Mouse (Mus musculus) liver, embryonic 15.5 days (tissue): Measurements from ENCODE around the gene Mtmr4. TPM values are rescaled to one million over a fixed set of nuclear protein-coding genes. Genes with fewer than 3 reads are reported as not detected.

Experiments
- ATAC-seq: fragments of 200-750 bp; cut with Nextera tagmentation; 2 replicates; pipeline ENCODE4 v1.8.0; 2017; ENCODE audit warnings: moderate number of reproducible peaks, mild to moderate bottlenecking, moderate library complexity; ENCODE audit not compliant: insufficient read depth
- H3K27ac ChIP-seq: fragments of 300-500 bp; sonication (generic); replicated peaks from 2 replicates; pipeline ENCODE4 v1.5.1; 2015; ENCODE audit warnings: mild to moderate bottlenecking, inconsistent platforms
- H3K27me3 ChIP-seq: fragments of 300-500 bp; sonication (generic); 2 replicates; pipeline ENCODE4 v1.6.1; 2015; ENCODE audit warnings: mild to moderate bottlenecking, inconsistent platforms
- H3K36me3 ChIP-seq: fragments of 300-500 bp; sonication (generic); replicated peaks from 2 replicates; pipeline ENCODE4 v1.6.1; 2015; ENCODE audit warnings: moderate library complexity, mild to moderate bottlenecking, inconsistent platforms
- H3K4me1 ChIP-seq: fragments of 300-500 bp; sonication (generic); replicated peaks from 2 replicates; pipeline ENCODE4 v1.6.1; 2015; ENCODE audit warnings: inconsistent platforms
- H3K4me2 ChIP-seq: fragments of 300-500 bp; sonication (generic); 2 replicates; pipeline ENCODE4 v1.6.1; 2015; ENCODE audit warnings: moderate library complexity, mild to moderate bottlenecking, inconsistent platforms
- H3K4me3 ChIP-seq: fragments of 300-500 bp; sonication (generic); replicated peaks from 2 replicates; pipeline ENCODE4 v1.5.1; 2015; ENCODE audit warnings: mild to moderate bottlenecking, inconsistent platforms
- H3K9ac ChIP-seq: fragments of 300-500 bp; sonication (generic); 2 replicates; pipeline ENCODE4 v1.6.1; 2015; ENCODE audit warnings: moderate library complexity, mild to moderate bottlenecking, inconsistent platforms
- H3K9me3 ChIP-seq: fragments of 300-500 bp; sonication (generic); replicated peaks from 2 replicates; pipeline ENCODE4 v1.6.1; 2016; ENCODE audit warnings: inconsistent platforms
- WGBS: fragments of 180-500 bp; shearing (Covaris S2); methylation state at CpG from one replicate; pipeline ENCODE4 v1.1.7; 2015; ENCODE audit warnings: mixed read lengths; ENCODE audit not compliant: insufficient replicate concordance; 5-methylcytosine and 5-hydroxymethylcytosine counted together
- polyA plus RNA-seq: library from polyadenylated mRNA; unstranded; fragments of >200 nt; fragmentation: Nextera tagmentation; extraction: Ambion mirVana; gene quantifications from 2 replicates; pipeline ENCODE4 v1.2.1, GENCODE M21; 2015

Gene Mtmr4
- polyA plus RNA-seq, 1 experiment from 2014 or later, result 9.7 TPM

DNA sequence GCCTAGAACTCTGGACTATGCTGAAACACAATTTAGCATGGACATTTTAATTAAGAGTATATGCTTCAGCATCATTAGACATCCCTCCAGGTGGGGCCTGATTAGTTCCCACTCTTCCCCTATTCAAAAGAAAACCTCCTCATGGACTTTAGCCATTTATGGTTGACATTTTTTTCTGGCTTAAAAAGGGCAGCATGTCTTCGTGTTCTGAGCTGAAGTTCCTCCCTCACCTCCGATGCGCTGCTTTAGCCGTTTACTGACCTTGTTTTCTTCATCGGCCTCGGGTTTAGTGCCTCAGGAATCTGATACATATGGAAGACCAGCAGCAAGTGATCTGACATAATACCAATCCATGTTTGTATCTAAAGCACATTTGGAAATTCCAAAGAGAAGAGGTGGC is 72.0 kb downstream of the Mtmr4 start:
- H3K27ac ChIP-seq, result no peak overlapping the region
- H3K9ac ChIP-seq, result 0 out of 2 replicates have a peak overlapping the region, but pooled peaks have one; percentile 12
- 67% methylated on average over 6 of the region's 6 CpGs for WGBS

DNA sequence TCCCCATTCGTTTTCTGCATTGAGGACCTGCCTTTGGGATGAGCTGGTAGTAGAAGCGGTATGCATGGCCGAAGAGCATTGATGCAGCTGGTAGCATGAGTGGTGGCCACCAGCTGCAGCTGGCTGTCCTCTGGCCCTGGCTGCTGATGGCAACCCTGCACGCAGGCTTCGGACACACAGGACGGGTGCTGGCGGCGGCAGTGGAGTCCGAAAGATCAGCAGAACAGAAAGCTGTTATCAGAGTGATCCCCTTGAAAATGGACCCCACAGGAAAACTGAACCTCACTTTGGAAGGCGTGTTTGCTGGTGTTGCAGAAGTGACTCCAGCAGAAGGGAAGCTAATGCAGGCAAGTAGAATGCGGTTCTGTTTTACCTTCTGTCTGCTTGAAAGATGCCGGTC is 72.6 kb downstream of the Mtmr4 start:
- H3K4me3 ChIP-seq, result peak overlapping the region; percentile 44
- no peaks in the 10 kb centered on the region for H3K36me3 ChIP-seq
- 70% methylated on average over 12 of the region's 12 CpGs for WGBS
- no peak for ATAC-seq
- H3K4me2 ChIP-seq, result peak overlapping the region; percentile 38
- no peaks in the 10 kb centered on the region for H3K9me3 ChIP-seq
- H3K4me1 ChIP-seq, result peaks cover 12% of the 10 kb centered on the region
- H3K27ac ChIP-seq, result no peak overlapping the region
- 0 out of 2 replicates have a peak overlapping the region, but pooled peaks have one; percentile 12 for H3K9ac ChIP-seq
- peaks cover 9% of the 10 kb centered on the region; the same call in 1 of the 2 replicates for H3K27me3 ChIP-seq

More for the DNA sequence above, 72.0 kb downstream of the Mtmr4 start:
- Histone ChIP-seq H3K4me3 (peak overlapping the region; percentile 44), H3K36me3 (no peaks in the 10 kb centered on the region), H3K4me2 (peak overlapping the region; percentile 38), H3K27me3 (peaks cover 9% of the 10 kb centered on the region; the same call in 1 of the 2 replicates), H3K9me3 (no peaks in the 10 kb centered on the region), H3K4me1 (peaks cover 12% of the 10 kb centered on the region)
- no peak for ATAC-seq

DNA sequence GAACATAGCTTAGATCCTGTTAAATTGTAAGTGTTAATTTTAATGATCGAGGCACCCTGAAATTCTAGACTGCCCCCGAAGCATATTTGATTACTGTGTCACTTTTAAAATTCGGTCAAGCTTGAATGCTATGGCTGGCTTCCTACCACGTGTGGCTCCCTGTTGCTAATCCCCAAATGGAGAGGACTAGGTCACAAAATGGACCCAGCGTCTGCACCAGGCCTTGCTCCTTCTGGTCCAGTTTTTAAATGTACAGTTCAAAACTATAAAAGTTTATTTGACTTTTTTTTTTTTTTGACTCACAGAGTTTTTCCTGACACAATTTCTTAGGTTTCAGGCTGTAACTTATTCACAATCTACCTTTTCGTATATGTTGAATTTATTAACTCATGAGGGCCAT is 73.3 kb downstream of the Mtmr4 start:
- Histone ChIP-seq H3K27ac (no peak overlapping the region), H3K9ac (no peak overlapping the region), H3K27me3 (peaks cover 9% of the 10 kb centered on the region; the same call in 1 of the 2 replicates), H3K9me3 (no peaks in the 10 kb centered on the region), H3K4me1 (peaks cover 12% of the 10 kb centered on the region), H3K4me3 (peak overlapping the region; percentile 23; the same call in 1 of the 2 replicates), H3K36me3 (no peaks in the 10 kb centered on the region), H3K4me2 (no peak overlapping the region; the same call in 1 of the 2 replicates)
- WGBS, result 62% methylated on average over 6 of the region's 6 CpGs
- ATAC-seq, result no peak

DNA sequence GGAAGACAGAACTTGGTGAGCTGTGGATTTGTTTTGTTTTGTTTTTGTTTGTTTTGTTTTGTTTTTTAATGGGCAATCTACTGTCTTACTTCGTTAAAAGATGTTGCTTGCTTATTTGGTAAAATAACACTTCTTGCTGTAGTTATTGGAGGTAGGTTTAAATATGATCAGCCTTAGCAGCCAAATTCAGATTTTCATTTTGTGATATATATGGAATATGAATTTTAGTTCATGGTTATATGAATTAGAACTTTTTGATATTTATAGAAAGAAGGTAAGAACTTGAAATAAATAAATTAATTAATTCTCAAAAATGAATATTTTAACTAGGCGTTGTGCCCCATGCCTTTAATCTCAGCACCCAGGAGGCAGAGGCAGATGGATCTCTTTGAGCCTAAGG is 73.7 kb downstream of the Mtmr4 start:
- WGBS, result 64% methylated on average over 2 of the region's 2 CpGs
- Histone ChIP-seq H3K36me3 (no peaks in the 10 kb centered on the region), H3K9me3 (no peaks in the 10 kb centered on the region), H3K27ac (peak overlapping the region; percentile 76; the same call in 1 of the 2 replicates), H3K27me3 (peaks cover 9% of the 10 kb centered on the region; the same call in 1 of the 2 replicates), H3K9ac (no peak overlapping the region), H3K4me3 (peak overlapping the region; percentile 32), H3K4me1 (peaks cover 12% of the 10 kb centered on the region), H3K4me2 (peak overlapping the region; percentile 45)
- no peak for ATAC-seq

Other genes with a start within 250 kb of the Mtmr4 start
- gene Ppm1e, start 233.1 kb upstream of the Mtmr4 start, polyA plus RNA-seq, result 1.7 and 2.0 TPM in 2 replicates
- 4.1 and 4.3 TPM in 2 replicates for gene Rad51c, start 187.2 kb upstream of the Mtmr4 start, polyA plus RNA-seq
- 0.05 TPM in 2 replicates for gene Tex14, start 187.1 kb upstream of the Mtmr4 start, polyA plus RNA-seq
- gene Gm11492, start 25.5 kb upstream of the Mtmr4 start, polyA plus RNA-seq, result not detected in 2 replicates
- 11.6 and 12.6 TPM in 2 replicates for gene Sept4, start 23.3 kb upstream of the Mtmr4 start, polyA plus RNA-seq
- not detected in 2 replicates for gene Hsf5, start 25.0 kb downstream of the Mtmr4 start, polyA plus RNA-seq
- gene Rnf43, start 70.6 kb downstream of the Mtmr4 start, polyA plus RNA-seq, result 5.0 and 5.6 TPM in 2 replicates
- 177 and 195 TPM in 2 replicates for gene Supt4a, start 145.4 kb downstream of the Mtmr4 start, polyA plus RNA-seq
- 3.3 and 3.5 TPM in 2 replicates for gene Tspoap1, start 168.4 kb downstream of the Mtmr4 start, polyA plus RNA-seq
- gene Mpo, start 201.4 kb downstream of the Mtmr4 start, polyA plus RNA-seq, result 448 and 474 TPM in 2 replicates
- gene Lpo, start 236.1 kb downstream of the Mtmr4 start, polyA plus RNA-seq, result 0.03 TPM in 1 of 2 replicates, not detected in the other